Mouse (Mus musculus): Measurements from ENCODE around the gene Fez2.

Gene Fez2

DNA sequence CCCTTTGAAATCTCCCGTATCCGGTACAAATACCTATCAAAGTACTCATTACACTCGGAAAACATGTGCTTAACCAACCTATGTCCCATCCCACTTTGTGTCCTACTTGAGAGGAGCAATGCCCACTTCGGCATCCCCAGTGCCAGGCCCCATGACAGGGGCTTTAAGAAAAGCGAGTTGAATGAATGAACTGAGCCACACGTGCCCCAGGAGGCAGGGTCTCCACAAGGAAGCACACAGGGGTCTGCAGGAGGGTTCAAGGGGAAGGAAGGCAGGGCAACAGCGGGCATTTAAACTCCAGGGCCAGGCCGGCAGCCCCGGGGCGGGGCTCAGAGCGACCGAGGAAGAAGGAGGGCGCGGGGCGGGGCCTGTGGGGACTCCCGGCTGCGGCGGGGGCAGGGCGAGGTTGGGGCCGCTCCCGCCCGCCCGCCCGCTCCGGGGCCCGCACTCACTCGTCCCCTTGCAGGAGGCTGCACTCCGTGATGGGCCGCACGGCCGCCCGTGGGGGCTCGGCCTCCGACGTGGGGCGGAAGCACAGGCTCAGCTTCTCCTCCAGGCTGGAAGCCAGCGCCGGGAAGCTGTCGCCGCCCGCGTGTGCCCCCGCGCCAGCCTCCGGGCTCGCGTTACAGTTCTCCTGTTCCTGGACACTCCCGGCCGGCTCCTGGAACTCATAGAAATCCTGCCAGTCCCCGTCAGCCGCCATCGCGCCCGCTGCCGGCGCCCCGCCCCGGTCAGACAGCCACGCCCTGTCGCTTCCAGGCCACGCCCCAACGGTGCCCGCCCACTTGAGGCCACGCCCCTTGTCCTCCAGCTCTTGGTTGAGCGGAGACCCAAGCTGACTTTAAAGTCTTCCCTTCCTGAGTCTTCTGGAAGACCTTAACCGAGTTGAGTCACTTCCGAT is at the start of gene Fez2:
Fez2 (minus strand) TSS at position 772 of the 901 bp plus-strand sequence.
- peak; percentile 85 for DNase-seq (ENCODE audit: low spot score)

GRCm38 (mm10) chr17:78465500-78465899 is 47.5 kb upstream of the Fez2 start:
- DNase-seq (ENCODE audit: low spot score) = no peak

DNA sequence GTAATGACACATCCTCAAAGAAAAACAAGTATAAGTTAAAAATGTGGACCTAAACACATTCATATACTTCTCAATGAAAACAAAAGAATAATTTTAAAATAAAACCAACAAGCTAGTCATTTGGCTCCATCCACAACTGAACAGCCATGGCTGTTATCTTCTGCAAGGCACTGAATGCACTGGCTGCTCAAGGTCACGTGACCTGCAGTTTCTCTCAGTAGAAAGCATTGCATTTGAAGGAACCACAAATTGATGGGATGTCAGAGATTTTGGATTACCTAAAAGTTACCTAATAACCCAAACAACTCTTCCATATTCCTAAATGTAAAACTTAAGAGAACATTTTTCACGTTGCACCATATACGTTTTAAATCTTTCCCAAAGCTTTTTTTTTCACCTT is 47.1 kb upstream of the Fez2 start:
- DNase-seq (ENCODE audit: low spot score) = no peak

- no peak for DNase-seq (ENCODE audit: low spot score)
These were observed 42.2 kb upstream of the Fez2 start for GRCm38 (mm10) chr17:78460140-78460539.

GRCm38 (mm10) chr17:78455556-78455955 is 37.6 kb upstream of the Fez2 start:
- no peak for DNase-seq (ENCODE audit: low spot score)

DNA sequence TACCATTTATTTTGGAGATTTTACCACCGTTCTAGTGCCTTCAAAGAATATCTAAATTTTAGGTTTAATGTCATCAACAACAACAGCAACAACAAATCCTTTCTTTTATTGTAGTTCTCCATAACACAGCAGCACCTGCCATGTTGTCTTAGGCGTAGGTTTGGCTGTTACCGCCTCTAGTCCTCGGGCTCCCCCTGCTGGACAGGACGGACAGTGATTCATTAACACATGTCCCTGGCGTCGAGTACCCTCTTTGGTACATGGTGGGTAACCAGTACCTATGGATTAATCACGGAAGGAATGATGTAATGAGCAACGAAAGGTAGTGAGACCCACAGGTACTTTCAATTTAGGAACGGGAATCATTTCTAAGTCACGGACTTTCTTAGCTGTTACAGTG is 37.2 kb upstream of the Fez2 start:
- no peak for DNase-seq (ENCODE audit: low spot score)

GRCm38 (mm10) chr17:78454189-78454977 is 36.4 kb upstream of the Fez2 start:
- DNase-seq (ENCODE audit: low spot score) = peak; percentile 10

- no peak for DNase-seq (ENCODE audit: low spot score)
These were observed 35.6 kb upstream of the Fez2 start for GRCm38 (mm10) chr17:78453529-78453928.

- no peak for DNase-seq (ENCODE audit: low spot score)
These were observed 33.9 kb upstream of the Fez2 start for GRCm38 (mm10) chr17:78451886-78452285.

DNA sequence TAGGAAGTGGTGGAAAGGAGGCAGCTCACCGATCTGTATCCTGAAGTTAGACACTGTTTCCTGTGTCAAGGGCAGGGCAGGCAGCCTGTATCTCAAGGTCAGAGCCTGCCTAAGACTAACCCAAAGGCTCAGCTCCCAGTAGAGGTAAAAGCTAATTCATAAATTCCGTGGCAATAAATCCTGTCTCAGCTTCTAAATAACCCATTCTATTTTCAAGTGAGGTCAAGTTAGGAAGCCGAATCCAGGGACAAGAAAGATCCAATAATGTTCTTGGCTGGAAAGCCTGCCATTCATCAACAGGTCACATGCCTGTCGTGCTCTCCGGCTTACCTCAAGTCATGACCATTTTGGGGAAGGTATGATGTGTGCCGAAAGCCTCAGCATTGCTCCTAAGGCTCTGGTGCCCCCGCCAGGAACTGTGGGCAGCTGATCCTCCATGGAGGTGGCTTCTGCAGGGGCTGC is 33.4 kb upstream of the Fez2 start:
- DNase-seq (ENCODE audit: low spot score) = no peak

DNA sequence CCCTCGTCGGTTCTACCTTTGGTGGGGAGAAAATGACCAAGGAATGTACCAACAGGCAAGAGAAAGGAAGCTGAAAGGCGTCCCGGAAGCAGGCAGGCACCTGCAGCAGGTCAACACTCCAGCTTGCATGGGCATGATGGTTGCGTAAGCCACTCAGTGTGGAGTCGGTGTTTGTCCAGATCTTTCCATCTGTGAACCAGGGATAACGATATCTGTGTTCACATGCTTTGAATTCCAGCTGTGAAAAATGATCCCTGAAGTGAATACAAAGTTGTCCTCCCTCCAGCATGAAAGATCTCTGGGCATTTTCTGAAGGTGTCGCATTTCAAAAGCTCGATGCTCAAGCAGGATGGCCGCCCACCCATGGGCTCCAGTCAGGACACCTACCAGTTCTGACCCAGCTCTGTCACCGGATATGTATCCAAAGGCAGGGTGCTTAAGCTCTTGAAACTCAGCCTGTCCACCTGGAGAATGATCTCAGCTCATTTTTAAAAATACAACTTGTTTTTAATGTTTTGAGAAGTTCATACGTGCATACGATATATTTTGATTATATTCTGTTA is 31.8 kb upstream of the Fez2 start:
- no peak for DNase-seq (ENCODE audit: low spot score)

DNA sequence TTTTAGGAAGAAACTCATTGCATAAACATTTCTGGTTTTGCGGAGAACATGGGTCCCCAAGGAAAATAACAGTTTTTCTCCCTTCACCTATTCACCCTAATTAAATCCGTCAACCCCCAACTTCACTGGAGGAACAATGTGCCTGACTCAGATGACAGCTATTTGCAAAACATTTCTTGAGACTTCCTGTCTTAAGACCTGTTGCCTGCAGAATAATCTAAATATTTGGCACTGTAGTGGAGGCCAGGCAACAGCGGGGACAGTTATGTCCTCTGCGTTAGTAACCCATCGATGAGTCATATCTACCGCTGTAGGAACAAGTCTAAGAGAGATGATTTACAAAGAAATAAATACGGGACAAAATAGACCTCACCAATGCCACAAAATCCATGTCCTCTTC is 26.9 kb upstream of the Fez2 start:
- DNase-seq (ENCODE audit: low spot score) = no peak

GRCm38 (mm10) chr17:78440771-78441170 is 22.8 kb upstream of the Fez2 start:
- DNase-seq (ENCODE audit: low spot score) = no peak

- DNase-seq (ENCODE audit: low spot score) = no peak
These were observed 19.2 kb upstream of the Fez2 start for GRCm38 (mm10) chr17:78437161-78437560.

- DNase-seq (ENCODE audit: low spot score) = no peak
These were observed 17.7 kb upstream of the Fez2 start for GRCm38 (mm10) chr17:78435661-78436060.

DNA sequence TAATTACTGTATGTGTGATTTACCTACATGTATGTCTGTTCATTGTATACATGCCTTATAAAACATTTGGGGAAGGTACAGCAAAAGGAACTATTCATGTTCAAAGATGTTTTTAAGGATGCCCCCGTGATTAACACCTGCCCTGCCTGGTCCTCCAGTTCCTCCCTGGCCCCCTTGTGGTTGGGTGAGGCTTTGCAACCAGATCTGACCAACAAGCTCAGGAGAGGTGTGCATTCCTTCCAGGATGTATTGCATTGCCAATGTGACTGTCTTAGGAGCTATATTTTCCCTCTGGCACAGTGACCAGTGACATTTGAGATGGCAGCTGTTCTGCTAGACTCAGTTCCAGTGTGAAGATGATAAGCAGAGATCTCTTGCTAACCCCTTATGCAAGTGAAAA is 16.8 kb upstream of the Fez2 start:
- DNase-seq (ENCODE audit: low spot score) = no peak

DNA sequence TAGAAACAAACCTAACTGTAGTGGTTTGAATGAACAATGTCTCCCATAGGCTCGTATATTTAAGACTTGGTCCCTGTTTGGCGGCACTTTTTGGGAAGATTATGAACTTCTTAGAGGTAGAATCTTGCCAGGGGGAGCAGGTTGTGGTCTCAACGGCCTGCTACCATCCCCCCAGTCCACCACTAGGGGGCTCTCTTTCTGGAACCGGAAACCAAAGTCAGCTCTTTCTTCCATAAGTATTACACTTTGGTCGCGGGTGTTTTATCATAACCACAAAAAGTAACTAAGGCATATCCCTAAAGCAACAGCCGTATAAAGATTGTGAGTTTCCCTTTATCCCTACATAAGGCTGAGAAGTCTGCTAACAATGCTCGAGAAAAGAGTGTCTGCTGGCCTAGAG is 12.4 kb upstream of the Fez2 start:
- DNase-seq (ENCODE audit: low spot score) = no peak

DNA sequence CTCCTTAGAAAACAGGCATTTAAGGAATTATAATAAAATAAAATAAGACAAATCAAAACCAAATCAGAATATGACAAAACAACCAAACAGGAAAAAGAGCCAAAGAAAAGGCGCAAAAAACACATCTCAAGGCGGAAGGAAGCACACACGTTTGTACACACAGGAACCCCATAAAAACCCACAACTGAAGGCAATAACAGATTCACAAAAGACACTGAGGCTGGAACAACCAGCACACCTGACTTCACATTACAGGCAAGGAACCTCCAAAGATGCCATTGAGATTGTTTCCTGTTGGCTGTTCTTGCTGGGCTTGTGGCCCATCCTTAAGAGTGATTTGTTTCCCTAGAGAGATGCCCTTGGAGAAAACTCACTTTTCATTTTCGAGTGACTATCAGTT is 11.1 kb upstream of the Fez2 start:
- DNase-seq (ENCODE audit: low spot score) = no peak

DNA sequence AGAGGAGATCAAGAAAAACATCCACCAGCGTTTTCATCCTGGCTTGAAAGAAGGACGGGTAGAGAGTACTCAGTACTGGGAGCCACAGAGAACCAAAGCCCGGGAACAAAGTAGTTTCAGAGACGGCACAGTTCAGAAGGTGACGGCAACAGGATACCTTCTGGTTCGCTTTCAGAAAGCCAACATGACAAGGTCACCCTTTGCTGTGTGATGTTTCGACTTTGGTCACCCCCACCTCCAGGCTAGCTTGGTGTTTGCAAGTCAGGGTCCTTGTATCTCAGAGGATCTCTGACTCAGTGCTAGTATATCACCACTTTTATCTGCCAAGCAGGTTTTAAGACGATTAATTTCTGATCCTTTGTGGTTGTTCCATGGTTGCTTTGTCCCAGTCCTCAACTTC is 7.1 kb upstream of the Fez2 start:
- no peak for DNase-seq (ENCODE audit: low spot score)

- no peak for DNase-seq (ENCODE audit: low spot score)
These were observed 1.3 kb upstream of the Fez2 start for GRCm38 (mm10) chr17:78419216-78419615.

GRCm38 (mm10) chr17:78415255-78415654 is 2.7 kb downstream of the Fez2 start:
- DNase-seq (ENCODE audit: low spot score) = no peak

DNA sequence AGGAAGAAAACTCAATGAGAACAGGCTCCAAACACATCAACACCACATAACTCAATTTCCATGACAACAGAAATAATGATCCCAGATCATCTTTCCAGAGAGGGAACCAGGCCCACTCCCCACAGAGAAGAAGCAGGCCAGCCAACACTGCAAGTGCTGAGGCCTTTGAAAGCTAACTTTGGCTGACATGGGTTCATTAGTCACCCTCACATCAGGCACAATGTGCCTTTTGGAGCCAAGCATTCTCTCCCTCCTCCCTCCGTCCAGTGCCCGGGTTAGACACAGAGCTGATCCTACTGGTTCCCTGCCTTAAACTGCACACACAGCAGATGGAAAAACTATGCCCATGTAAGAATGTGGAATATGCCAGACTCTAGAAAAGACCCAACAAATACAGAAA is 8.1 kb downstream of the Fez2 start:
- DNase-seq (ENCODE audit: low spot score) = no peak

GRCm38 (mm10) chr17:78408386-78408785 is 9.6 kb downstream of the Fez2 start:
- no peak for DNase-seq (ENCODE audit: low spot score)

All from ovary, adult 18-20 months (tissue).